Mouse (Mus musculus) G1E (cell line): ENCODE data around the gene Rubcn. TPM values are rescaled to one million over a fixed set of nuclear protein-coding genes. Genes with fewer than 3 reads are reported as not detected.
"Not testable (repeated sequence)": the region's sequence is repeated elsewhere in the genome, so short reads cannot be mapped to it uniquely, and the experiment has no call there.

Experiments used
- ATAC-seq: 2 replicates; pipeline ENCODE4 v1.8.0; 2016; ENCODE audit warnings: mild to moderate bottlenecking; ENCODE audit not compliant: insufficient number of reproducible peaks, poor library complexity, low FRiP score, severe bottlenecking; ENCODE audit errors: extremely low read depth
- DNase-seq: peaks from one replicate; pipeline ENCODE4 v3.0.0; 2012; ENCODE audit warnings: low spot score
- H3K27me3 ChIP-seq: 2 replicates; pipeline ENCODE4 v1.6.1; 2012; ENCODE audit warnings: mild to moderate bottlenecking, low read length, inconsistent platforms; ENCODE audit not compliant: insufficient read depth
- H3K36me3 ChIP-seq: replicated peaks from 2 replicates; pipeline ENCODE3; 2012; ENCODE audit warnings: mild to moderate bottlenecking, inconsistent platforms
- H3K4me1 ChIP-seq: 2 replicates; pipeline ENCODE4 v1.6.1; 2012; ENCODE audit warnings: low read depth, low read length, inconsistent platforms, mixed read lengths; ENCODE audit not compliant: insufficient read depth
- H3K4me3 ChIP-seq: 2 replicates; pipeline ENCODE4 v1.5.1; 2012; ENCODE audit warnings: low read depth, mild to moderate bottlenecking, inconsistent platforms, low read length, moderate library complexity, mixed read lengths
- H3K9me3 ChIP-seq: replicated peaks from 2 replicates; pipeline ENCODE4 v1.6.1; 2012; ENCODE audit warnings: inconsistent platforms
- CTCF ChIP-seq: IDR thresholded peaks from 2 replicates; pipeline ENCODE4 v1.5.1; 2012; ENCODE audit warnings: low read depth, low read length, inconsistent platforms, mixed read lengths
- GATA1 ChIP-seq: IDR thresholded peaks from 2 replicates; pipeline ENCODE4 v1.6.1; 2012; ENCODE audit warnings: borderline replicate concordance, low read length, inconsistent platforms, mixed read lengths
- GATA2 ChIP-seq: IDR thresholded peaks from 2 replicates; pipeline ENCODE4 v1.6.1; 2012; ENCODE audit warnings: low read depth, low read length, inconsistent platforms, borderline replicate concordance
- POLR2AphosphoS5 ChIP-seq: IDR thresholded peaks from 2 replicates; pipeline ENCODE4 v1.6.1; 2012; ENCODE audit warnings: low read depth, low read length, inconsistent platforms; ENCODE audit not compliant: insufficient replicate concordance
- TAL1 ChIP-seq: conservative IDR thresholded peaks from 2 replicates; pipeline ENCODE4 v1.6.1; 2012; ENCODE audit warnings: low read depth, low read length, inconsistent platforms, mixed read lengths
- polyA plus RNA-seq: library from polyadenylated mRNA; stranded (reverse); fragments of >175 nt; gene quantifications from 2 replicates; pipeline ENCODE4 v1.2.3, GENCODE M21; 2012
- total RNA-seq, 2 experiments: library from RNA; stranded (forward) in 1 of 2; stranded (reverse) in 1 of 2; fragments of 200-1000 nt in 1 of 2; fragments of >200 nt in 1 of 2; fragmentation: Nextera tagmentation in 1 of 2; gene quantifications; 2 replicates each; pipeline ENCODE4 v1.2.3; 2014 to 2017

The Rubcn gene
- total and polyA plus RNA-seq, 3 experiments: 9.4 to 18.1 (median 13.4) TPM

DNA sequence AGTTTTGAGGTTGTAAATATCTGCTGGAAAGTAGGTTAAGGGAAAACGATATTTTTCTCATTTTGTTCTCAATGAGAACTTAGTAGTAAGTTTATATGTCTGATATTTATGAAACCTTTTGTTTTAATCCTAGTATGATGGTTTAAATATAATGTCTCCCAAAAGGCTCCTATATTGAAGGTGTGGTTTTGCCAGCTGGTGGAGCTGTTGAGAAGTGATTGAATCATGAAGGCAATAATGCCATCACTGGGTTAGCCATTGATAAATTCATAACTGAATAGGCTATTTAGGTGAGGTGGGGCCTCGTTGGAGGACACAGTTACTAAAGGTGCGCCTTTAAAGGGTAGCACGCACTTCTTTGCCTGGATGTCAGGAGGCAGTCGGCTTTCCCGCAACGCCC lies 4.0 kb upstream of the Rubcn start:
- peaks cover 30% of the 10 kb centered on the region for H3K4me1 ChIP-seq
- no peaks in the 10 kb centered on the region for H3K9me3 ChIP-seq
- H3K27me3 ChIP-seq: no peaks in the 10 kb centered on the region
- ATAC-seq: no peak
- no peak for DNase-seq
- no peak for TF ChIP-seq TAL1
- no peak for TF ChIP-seq POLR2AphosphoS5
- no peak for TF ChIP-seq GATA1
- TF ChIP-seq CTCF: no peak
- no peak for TF ChIP-seq GATA2
- peaks cover 49% of the 10 kb centered on the region for H3K36me3 ChIP-seq
- H3K4me3 ChIP-seq: no peak overlapping the region

DNA sequence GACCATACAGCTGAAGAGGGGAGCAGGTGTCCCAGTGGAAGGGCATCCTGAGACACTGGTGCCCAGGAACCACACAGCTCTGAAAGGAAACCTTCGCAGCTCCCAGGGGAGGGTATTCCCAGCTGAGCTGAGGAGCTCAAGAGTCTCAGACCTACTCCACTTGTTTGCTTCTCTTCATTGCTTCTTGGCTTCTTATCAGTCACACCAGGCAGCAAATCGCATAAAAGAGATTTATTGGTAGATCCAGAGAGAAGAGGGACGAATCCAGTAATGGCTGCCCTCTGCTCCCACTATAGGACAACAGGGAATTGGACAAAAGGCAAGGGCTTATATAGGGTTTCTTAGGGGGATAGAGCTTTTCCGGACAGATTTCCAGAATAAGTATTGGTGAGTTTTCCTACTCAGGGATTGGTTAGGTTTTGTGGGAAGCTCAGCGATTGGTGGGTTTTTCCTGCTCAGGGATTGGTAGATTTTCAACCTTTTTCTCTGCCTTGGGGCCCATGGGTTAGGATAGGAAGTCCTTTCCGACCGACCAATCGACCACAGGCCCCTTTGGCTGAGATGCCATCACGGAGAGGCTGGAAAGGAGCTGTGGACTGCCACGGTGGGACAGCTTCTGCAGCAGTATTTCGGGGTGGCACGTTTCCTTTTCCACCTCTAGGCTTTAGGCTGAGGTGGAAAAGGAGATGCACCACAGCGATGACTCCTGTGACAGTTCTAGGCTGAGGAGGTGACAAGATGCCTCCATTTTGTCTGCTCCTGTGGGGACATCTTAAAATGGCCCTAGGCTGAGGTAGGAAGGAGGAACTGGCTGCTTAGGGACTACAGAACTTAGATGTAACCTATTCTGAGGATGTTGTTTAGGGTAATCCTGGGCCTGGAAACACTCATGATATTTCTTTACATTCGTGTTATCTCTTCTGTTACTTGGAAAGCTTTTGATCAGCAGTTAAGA lies 1.7 kb upstream of the Rubcn start:
- TF ChIP-seq GATA2 (no peak), TAL1 (0 out of 2 replicates have a peak, but pooled peaks have one; percentile 26)
- H3K4me1 ChIP-seq: peaks cover 30% of the 10 kb centered on the region
- DNase-seq (no peak), ATAC-seq (no peak)
- no peaks in the 10 kb centered on the region for H3K9me3 ChIP-seq
- H3K36me3 ChIP-seq: peaks cover 31% of the 10 kb centered on the region
- peak overlapping the region; percentile 56; the same call in 1 of the 2 replicates for H3K4me3 ChIP-seq
- no peaks in the 10 kb centered on the region for H3K27me3 ChIP-seq

DNA sequence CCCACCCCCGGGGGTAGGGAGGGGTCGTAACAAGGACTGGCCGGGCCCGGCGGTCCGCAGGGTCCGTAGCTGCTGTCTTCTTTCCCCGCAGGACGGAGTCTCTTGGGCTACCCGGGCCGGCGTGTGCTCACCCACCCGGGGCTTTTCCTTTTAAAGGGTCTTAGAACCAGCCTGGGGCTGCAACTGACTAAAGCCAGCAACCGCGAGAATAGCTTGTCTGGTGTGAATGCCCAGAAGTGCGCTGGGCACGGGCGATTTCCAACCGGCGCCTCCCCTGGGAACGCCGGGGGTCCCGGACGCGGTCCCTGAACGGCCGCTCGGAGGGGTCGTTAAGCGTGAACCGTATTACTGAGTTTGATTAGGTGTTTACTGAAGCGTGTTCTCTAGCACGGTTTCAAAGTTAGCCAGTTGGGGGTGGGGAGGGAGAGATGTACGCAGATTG lies 612 bp upstream of the Rubcn start:
- H3K9me3 ChIP-seq: no peaks in the 10 kb centered on the region
- ATAC-seq (no peak), DNase-seq (peak; percentile 38)
- H3K4me1 ChIP-seq: peaks cover 33% of the 10 kb centered on the region
- TF ChIP-seq POLR2AphosphoS5: no peak
- TF ChIP-seq GATA1: no peak
- peaks cover 24% of the 10 kb centered on the region for H3K36me3 ChIP-seq
- peak overlapping the region; percentile 78 for H3K4me3 ChIP-seq
- no peaks in the 10 kb centered on the region for H3K27me3 ChIP-seq

DNA sequence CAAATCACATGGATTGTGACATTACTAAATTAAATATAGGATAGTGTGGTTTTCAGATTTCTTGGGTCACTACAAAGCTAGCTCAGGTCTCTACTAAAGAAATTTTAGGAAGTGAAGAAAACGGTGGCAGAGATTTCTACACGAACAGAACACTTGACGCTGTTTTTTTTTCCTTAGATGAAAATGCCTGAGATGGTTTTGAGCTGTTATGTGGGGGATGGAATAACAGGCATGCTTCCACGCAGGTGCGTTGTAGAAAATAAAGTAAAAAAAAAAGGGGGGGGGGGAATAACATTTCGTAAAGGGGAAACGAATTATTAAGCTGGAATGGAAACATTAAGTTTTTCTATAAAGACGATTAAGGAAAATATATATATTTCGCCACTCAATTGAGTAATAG lies 735 bp downstream of the Rubcn start:
- Histone ChIP-seq H3K9me3 (no peaks in the 10 kb centered on the region), H3K27me3 (no peaks in the 10 kb centered on the region), H3K4me3 (peak overlapping the region; percentile 78), H3K36me3 (peaks cover 20% of the 10 kb centered on the region), H3K4me1 (peaks cover 36% of the 10 kb centered on the region)
- no peak for TF ChIP-seq GATA1
- no peak for TF ChIP-seq CTCF
- TF ChIP-seq POLR2AphosphoS5: no peak
- TF ChIP-seq TAL1: no peak
- TF ChIP-seq GATA2: no peak
- ATAC-seq (no peak), DNase-seq (no peak)

DNA sequence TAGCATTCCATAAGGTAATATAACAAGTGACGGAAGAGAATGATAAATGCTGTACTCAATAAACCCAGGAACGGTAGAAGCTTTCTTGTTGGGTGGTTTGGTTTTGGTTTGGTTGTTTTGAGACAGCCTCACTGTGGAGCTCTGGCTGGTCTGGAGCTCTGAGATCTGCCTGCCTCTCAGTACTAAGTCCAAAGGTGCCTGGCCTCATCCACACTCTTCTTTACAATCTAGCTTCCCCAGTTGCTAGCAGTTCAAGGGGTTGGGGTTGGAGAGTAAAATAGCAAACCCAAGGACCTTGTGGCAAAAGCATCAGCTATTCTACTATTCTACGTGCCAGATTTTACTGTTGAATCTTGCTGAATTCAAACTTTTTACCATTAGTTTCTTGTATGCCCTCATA lies 1.7 kb downstream of the Rubcn start:
- Histone ChIP-seq H3K27me3 (no peaks in the 10 kb centered on the region), H3K4me1 (peaks cover 33% of the 10 kb centered on the region), H3K9me3 (no peaks in the 10 kb centered on the region), H3K36me3 (peaks cover 17% of the 10 kb centered on the region), H3K4me3 (no peak overlapping the region)
- no peak for DNase-seq
- ATAC-seq: no peak
- no peak for TF ChIP-seq TAL1
- no peak for TF ChIP-seq GATA1
- TF ChIP-seq CTCF: no peak
- no peak for TF ChIP-seq GATA2
- TF ChIP-seq POLR2AphosphoS5: no peak

DNA sequence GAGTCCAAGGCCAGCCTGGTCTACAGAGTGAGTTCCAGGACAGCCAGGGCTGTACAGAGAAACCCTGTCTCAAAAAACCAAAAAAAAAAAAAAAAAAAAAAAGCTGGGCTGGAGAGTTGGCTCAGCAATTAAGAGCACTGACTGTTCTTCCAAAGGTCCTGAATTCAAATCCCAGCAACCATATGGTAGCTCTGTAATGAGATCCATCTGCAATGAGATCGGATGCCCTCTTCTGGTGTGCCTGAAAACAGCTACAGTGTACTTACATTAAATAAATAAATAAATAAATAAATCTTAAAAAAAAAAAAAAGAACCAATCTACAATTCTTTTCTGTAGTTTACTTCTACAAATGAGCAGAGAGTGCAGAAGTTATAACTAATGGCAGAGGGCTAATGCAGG lies 2.3 kb downstream of the Rubcn start:
- Histone ChIP-seq H3K4me1 (peaks cover 28% of the 10 kb centered on the region), H3K36me3 (peaks cover 11% of the 10 kb centered on the region)
- H3K9me3 ChIP-seq, H3K4me3 ChIP-seq, H3K27me3 ChIP-seq, DNase-seq, ATAC-seq: not testable (repeated sequence)
